Mouse (Mus musculus): Measurements from ENCODE around the gene Fto. TPM values are rescaled to one million over a fixed set of nuclear protein-coding genes. Genes with fewer than 3 reads are reported as not detected.

Gene Fto
- polyA plus RNA-seq, 1 experiment, result 39.7 TPM

- 87% methylated on average over 4 of the region's 4 CpGs for WGBS
- H3K4me1 ChIP-seq (ENCODE audit: control insufficient read depth, insufficient read depth, low read length), result peaks cover 13% of the 10 kb centered on the region; the same call in 1 of the 2 replicates
- no peak for DNase-seq
- no peak overlapping the region for H3K4me3 ChIP-seq (replicated peaks; ENCODE audit: extremely low read depth, low read depth, low read length)
- TF ChIP-seq CTCF (IDR thresholded peaks at IDR 0.05; ENCODE audit: insufficient read depth, low read length) (no peak), POLR2A (IDR thresholded peaks at IDR 0.05; ENCODE audit: borderline replicate concordance, extremely low read depth, low read depth, low read length) (no peak)
Observed at GRCm38 (mm10) chr8:91505997-91506672, 192.8 kb downstream of the Fto start.

GRCm38 (mm10) chr8:91506682-91507257, 193.4 kb downstream of the Fto start:
- TF ChIP-seq POLR2A (IDR thresholded peaks at IDR 0.05; ENCODE audit: borderline replicate concordance, extremely low read depth, low read depth, low read length) (no peak), CTCF (IDR thresholded peaks at IDR 0.05; ENCODE audit: insufficient read depth, low read length) (no peak)
- no peak overlapping the region for H3K4me3 ChIP-seq (replicated peaks; ENCODE audit: extremely low read depth, low read depth, low read length)
- 85% methylated on average over 6 of the region's 6 CpGs for WGBS
- DNase-seq, result no peak
- H3K4me1 ChIP-seq (ENCODE audit: control insufficient read depth, insufficient read depth, low read length), result peaks cover 13% of the 10 kb centered on the region; the same call in 1 of the 2 replicates

- Histone ChIP-seq H3K4me1 (ENCODE audit: control insufficient read depth, insufficient read depth, low read length) (peaks cover 9% of the 10 kb centered on the region; the same call in 1 of the 2 replicates), H3K4me3 (replicated peaks; ENCODE audit: extremely low read depth, low read depth, low read length) (no peak overlapping the region)
- DNase-seq, result no peak
- TF ChIP-seq POLR2A (IDR thresholded peaks at IDR 0.05; ENCODE audit: borderline replicate concordance, extremely low read depth, low read depth, low read length), result no peak
- no peak for TF ChIP-seq CTCF (IDR thresholded peaks at IDR 0.05; ENCODE audit: insufficient read depth, low read length)
- 56% methylated on average over 7 of the region's 7 CpGs for WGBS
Observed at GRCm38 (mm10) chr8:91507681-91508097, 194.4 kb downstream of the Fto start.

- DNase-seq, result no peak
- TF ChIP-seq POLR2A (IDR thresholded peaks at IDR 0.05; ENCODE audit: borderline replicate concordance, extremely low read depth, low read depth, low read length), result no peak
- TF ChIP-seq CTCF (IDR thresholded peaks at IDR 0.05; ENCODE audit: insufficient read depth, low read length), result no peak
- Histone ChIP-seq H3K4me3 (replicated peaks; ENCODE audit: extremely low read depth, low read depth, low read length) (no peak overlapping the region), H3K4me1 (ENCODE audit: control insufficient read depth, insufficient read depth, low read length) (peaks cover 9% of the 10 kb centered on the region; the same call in 1 of the 2 replicates)
- WGBS, result 81% methylated on average over 4 of the region's 4 CpGs
Observed at GRCm38 (mm10) chr8:91508284-91508683, 195.0 kb downstream of the Fto start.

- TF ChIP-seq CTCF (IDR thresholded peaks at IDR 0.05; ENCODE audit: insufficient read depth, low read length) (no peak), POLR2A (IDR thresholded peaks at IDR 0.05; ENCODE audit: borderline replicate concordance, extremely low read depth, low read depth, low read length) (no peak)
- H3K4me1 ChIP-seq (ENCODE audit: control insufficient read depth, insufficient read depth, low read length), result peaks cover 9% of the 10 kb centered on the region; the same call in 1 of the 2 replicates
Observed at GRCm38 (mm10) chr8:91509206-91509899, 196.0 kb downstream of the Fto start.

GRCm38 (mm10) chr8:91509900-91510260, 196.6 kb downstream of the Fto start:
- H3K4me1 ChIP-seq (ENCODE audit: control insufficient read depth, insufficient read depth, low read length), result peaks cover 5% of the 10 kb centered on the region; the same call in 1 of the 2 replicates

More at GRCm38 (mm10) chr8:91509206-91509899, 196.0 kb downstream of the Fto start:
- no peak overlapping the region for H3K4me3 ChIP-seq (replicated peaks; ENCODE audit: extremely low read depth, low read depth, low read length)
- no peak for DNase-seq
- 89% methylated on average over 8 of the region's 8 CpGs for WGBS

GRCm38 (mm10) chr8:91510716-91511115, 197.4 kb downstream of the Fto start:
- Histone ChIP-seq H3K4me1 (ENCODE audit: control insufficient read depth, insufficient read depth, low read length) (peaks cover 3% of the 10 kb centered on the region; the same call in 1 of the 2 replicates), H3K4me3 (replicated peaks; ENCODE audit: extremely low read depth, low read depth, low read length) (no peak overlapping the region)
- no peak for DNase-seq
- TF ChIP-seq CTCF (IDR thresholded peaks at IDR 0.05; ENCODE audit: insufficient read depth, low read length), result no peak
- TF ChIP-seq POLR2A (IDR thresholded peaks at IDR 0.05; ENCODE audit: borderline replicate concordance, extremely low read depth, low read depth, low read length), result no peak
- 83% methylated on average over 5 of the region's 5 CpGs for WGBS

More at GRCm38 (mm10) chr8:91509900-91510260, 196.6 kb downstream of the Fto start:
- no peak overlapping the region for H3K4me3 ChIP-seq (replicated peaks; ENCODE audit: extremely low read depth, low read depth, low read length)
- no peak for TF ChIP-seq POLR2A (IDR thresholded peaks at IDR 0.05; ENCODE audit: borderline replicate concordance, extremely low read depth, low read depth, low read length)
- TF ChIP-seq CTCF (IDR thresholded peaks at IDR 0.05; ENCODE audit: insufficient read depth, low read length), result no peak
- 77% methylated on average over 6 of the region's 6 CpGs for WGBS
- no peak for DNase-seq

GRCm38 (mm10) chr8:91511943-91512342, 198.6 kb downstream of the Fto start:
- 0 out of 2 replicates have a peak, but pooled peaks cover 3% of the 10 kb centered on the region for H3K4me1 ChIP-seq (ENCODE audit: control insufficient read depth, insufficient read depth, low read length)
- DNase-seq, result no peak
- 90% methylated on average over 4 of the region's 4 CpGs for WGBS
- H3K4me3 ChIP-seq (replicated peaks; ENCODE audit: extremely low read depth, low read depth, low read length), result no peak overlapping the region
- TF ChIP-seq POLR2A (IDR thresholded peaks at IDR 0.05; ENCODE audit: borderline replicate concordance, extremely low read depth, low read depth, low read length), result no peak
- no peak for TF ChIP-seq CTCF (IDR thresholded peaks at IDR 0.05; ENCODE audit: insufficient read depth, low read length)

- 78% methylated on average over 16 of the region's 16 CpGs for WGBS
- no peaks in the 10 kb centered on the region; the same call in 1 of the 2 replicates for H3K4me1 ChIP-seq (ENCODE audit: control insufficient read depth, insufficient read depth, low read length)
- H3K4me3 ChIP-seq (replicated peaks; ENCODE audit: extremely low read depth, low read depth, low read length), result no peak overlapping the region
- TF ChIP-seq CTCF (IDR thresholded peaks at IDR 0.05; ENCODE audit: insufficient read depth, low read length) (no peak), POLR2A (IDR thresholded peaks at IDR 0.05; ENCODE audit: borderline replicate concordance, extremely low read depth, low read depth, low read length) (no peak)
- DNase-seq, result no peak
Observed at GRCm38 (mm10) chr8:91514752-91515478, 201.6 kb downstream of the Fto start.

Data from lung, adult 2 months (tissue).